Mouse (Mus musculus) spleen, adult 12 weeks (tissue): ENCODE measurements around the gene Pmvk.
A peak's percentile ranks its signal among the peaks of the same experiment; 100 is the strongest.

Source experiments
- DNase-seq: peaks from one replicate; pipeline ENCODE4 v3.0.0; 2022; ENCODE audit warnings: low spot score

Pmvk gene

DNA sequence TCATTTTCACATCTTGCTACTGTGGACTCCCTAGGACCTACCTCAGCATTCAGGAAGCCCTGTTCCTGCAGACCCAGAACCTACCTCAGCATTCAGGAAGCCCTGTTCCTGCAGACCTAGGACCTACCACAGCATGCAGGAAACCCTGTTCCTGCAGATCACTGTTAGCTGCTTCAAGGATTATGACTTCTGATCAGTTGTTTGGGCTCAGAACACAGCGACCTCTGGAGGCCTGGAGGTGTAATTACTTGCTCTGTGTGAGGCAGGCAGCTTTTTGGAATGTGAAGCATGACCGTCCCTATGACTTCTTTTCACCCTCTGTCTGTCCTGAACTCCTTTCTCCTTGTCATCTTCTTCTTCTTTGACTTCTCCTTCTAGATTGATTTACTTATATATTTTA lies 27.1 kb downstream of the Pmvk start:
- no peak for DNase-seq

DNA sequence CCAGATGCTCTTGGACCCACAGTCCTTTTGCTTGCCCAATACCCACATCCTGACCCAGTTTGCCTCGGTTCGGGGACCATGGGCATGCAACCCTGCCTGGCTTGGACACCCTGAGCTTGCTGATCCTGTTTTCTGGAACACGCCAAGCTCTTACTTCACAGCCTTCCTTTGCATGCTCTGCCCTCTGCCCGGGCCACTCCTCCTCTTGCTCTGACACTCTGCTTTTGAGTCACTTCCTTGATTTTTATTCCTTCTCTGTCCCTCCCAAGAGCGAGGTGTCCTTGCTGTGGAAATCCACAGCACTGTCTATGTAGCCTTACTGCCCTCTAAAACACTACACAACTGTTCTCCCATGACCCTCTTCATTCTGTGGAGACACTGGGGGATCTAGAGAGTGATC lies 27.9 kb downstream of the Pmvk start:
- DNase-seq: no peak

GRCm38 (mm10) chr3:89484766-89485524 lies 30.6 kb downstream of the Pmvk start:
- peak; percentile 56 for DNase-seq

GRCm38 (mm10) chr3:89486111-89486510 lies 31.8 kb downstream of the Pmvk start:
- DNase-seq: no peak

DNA sequence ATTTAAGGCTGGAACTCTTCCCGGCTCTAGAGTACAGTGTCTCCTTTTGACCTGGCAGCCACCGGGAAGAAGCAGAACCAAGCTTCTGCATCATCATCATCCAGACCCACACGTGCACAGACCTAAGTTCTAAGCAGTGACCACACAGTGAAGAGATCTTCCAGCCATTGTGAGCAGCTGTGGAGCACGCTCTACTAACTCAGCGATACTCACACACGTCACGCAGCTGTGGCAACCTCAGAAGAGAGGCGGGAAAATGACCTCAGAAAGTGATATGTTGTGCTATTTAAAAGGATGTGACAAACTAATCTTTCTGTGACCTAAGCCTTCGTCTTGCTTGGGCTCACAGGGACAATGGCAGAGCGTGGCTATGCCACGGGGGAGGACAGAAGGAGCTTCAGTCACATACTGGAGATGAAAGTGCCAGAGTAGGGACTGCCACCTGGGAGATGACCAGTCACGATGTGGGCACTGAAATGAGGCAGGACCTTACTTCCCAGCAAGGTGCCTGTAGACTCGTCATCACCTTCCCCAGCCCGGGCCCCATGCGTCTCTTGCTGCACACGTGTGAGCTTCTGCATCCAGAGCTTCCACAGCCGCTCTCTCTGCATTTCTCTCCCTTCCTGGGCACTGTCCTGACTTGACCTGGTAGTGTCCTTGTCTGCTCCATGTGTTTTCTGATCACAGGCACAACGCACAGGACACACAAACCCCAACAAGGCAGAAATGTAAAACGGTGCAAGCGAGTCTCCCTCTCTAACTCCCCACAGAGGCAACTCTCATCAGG lies 32.8 kb downstream of the Pmvk start:
- no peak for DNase-seq

DNA sequence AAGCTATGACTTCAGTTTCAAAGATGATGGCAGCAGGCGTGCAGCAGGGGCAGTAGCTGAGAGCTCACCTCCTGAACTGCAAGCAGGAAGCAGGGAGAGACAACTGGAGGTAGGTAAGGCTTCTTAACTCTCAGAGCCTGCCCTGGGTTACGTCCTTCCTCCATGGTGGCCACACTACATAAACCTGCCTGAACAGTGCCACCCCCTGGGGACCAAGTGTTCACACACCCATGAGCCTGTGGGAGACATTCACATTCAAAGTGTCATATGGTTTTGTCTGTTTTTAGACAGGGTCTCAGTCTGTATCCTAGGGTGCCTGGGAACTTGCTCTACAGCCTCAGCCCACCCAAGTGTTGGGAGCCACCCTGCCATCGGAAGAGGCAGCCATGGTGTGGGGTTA lies 36.4 kb downstream of the Pmvk start:
- DNase-seq: no peak

DNA sequence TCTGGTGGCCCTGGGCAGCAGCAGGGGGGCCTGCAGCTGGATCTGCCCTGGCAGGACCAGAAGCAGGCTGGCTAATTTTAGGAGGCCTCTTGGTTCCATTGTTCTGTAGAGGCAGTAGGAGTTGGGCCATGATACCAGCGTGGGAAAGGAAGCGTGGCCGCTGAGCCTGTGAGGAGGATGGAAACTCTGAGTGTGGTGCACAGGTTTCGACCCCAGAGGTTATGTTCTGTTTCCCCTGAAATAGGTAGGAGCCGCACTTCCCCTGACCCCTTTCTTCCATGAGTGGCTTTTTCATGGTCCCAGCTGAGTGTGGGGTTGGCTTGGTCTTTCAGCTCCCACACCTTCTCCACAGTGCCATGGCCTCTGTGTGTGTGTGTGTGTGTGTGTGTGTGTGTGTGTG lies 37.2 kb downstream of the Pmvk start:
- DNase-seq: no peak

- no peak for DNase-seq
Observed at GRCm38 (mm10) chr3:89492701-89493151, 38.4 kb downstream of the Pmvk start.

- DNase-seq: no peak
Observed at GRCm38 (mm10) chr3:89494630-89495029, 40.3 kb downstream of the Pmvk start.

DNA sequence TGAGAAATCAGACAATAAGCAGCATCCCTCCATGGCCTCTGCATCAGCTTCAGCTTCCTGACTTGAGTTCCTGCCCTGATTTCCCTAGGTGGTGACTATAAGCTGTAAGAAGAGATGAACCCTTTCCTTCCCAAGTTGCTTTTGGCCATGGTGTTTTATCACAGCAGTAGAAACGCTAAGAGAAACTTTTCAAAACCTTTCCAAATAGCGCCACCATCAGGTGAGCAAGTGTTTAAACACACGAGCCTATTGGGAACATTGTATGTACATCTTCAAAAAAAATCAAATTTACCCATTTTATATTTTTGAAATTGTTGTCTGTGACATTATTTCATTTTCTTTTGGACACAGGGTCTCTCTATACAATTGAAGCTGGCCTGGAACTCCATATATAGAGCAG lies 42.0 kb downstream of the Pmvk start:
- DNase-seq: no peak

DNA sequence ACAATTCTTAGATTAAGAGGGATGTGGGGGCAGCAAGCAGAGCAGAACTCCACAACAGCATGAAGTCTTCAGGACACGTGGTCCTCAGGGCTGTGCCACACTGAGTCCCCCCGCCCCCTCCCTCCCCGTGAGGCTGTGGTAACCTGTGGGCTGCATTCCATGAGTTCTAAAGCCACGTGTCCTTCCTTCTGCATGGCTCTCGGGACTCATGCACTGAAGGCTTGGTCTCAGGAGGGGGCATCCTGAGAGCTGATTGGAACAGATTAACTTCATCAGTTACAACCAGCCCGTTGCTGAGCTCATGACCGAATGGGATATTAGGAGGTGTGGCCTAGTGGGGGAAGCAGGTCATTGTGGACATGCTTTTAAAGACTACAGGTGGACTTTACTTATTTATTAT lies 45.4 kb downstream of the Pmvk start:
- DNase-seq: no peak

GRCm38 (mm10) chr3:89501486-89501885 lies 47.1 kb downstream of the Pmvk start:
- no peak for DNase-seq

DNA sequence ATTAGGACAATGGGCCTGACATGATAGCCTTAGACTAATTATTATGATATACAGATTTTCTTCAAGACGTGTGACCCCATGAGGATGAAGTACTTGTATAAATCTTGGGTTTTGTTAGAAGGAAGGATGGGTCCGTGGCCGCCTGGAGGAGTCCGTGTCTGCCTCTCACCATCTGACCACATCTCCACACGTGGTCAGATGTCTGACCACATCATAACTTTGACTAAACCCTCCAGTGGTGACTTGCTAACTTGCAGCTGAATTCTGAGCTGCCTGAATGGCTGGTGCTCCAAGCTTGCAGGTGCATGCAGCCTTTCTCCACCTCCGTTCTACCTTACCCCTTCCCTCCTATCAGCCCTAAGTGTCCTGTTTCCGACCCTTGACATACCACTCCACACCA lies 48.2 kb downstream of the Pmvk start:
- no peak for DNase-seq

DNA sequence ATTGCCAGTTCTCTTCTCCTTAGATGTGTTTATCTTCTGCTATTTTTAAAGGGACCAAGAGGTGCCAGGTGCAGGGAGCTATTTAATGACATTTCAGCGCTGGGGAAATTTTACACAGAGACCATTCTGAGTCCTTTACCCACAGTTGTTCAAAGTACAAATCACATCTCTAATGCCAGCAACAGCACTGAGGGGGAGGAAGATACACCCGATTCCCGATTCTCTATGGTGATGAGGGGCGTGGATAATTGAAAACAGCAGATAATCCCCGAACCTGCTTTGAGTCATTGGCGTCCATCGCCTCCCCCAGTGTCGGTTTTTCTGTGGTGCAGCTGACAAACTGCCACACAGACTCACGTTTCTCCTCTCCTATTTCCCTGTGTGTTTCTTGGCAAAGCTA lies 53.7 kb downstream of the Pmvk start:
- DNase-seq: no peak

- no peak for DNase-seq
Observed at GRCm38 (mm10) chr3:89510979-89511378, 56.6 kb downstream of the Pmvk start.

- DNase-seq: no peak
Observed at GRCm38 (mm10) chr3:89511400-89511799, 57.1 kb downstream of the Pmvk start.

DNA sequence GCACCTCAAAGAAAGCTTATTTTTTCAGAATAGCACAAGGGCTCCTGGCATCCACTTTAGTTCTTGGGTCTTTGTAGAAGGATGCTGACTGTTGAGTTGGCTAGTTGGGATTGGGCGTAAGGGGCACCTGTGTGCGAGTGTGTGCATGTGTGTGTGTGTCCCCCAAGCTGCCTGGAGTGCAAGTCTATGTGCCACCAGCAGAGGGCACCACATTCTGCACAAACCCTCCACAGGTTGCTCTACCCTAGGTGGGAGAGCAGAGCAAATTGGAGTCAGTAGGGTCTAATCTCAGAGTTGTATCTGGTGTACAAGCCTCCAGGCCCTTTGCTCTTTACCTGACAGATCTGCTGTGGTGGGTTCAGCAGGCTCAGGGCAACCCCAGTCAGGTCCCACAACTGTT lies 57.9 kb downstream of the Pmvk start:
- DNase-seq: no peak

DNA sequence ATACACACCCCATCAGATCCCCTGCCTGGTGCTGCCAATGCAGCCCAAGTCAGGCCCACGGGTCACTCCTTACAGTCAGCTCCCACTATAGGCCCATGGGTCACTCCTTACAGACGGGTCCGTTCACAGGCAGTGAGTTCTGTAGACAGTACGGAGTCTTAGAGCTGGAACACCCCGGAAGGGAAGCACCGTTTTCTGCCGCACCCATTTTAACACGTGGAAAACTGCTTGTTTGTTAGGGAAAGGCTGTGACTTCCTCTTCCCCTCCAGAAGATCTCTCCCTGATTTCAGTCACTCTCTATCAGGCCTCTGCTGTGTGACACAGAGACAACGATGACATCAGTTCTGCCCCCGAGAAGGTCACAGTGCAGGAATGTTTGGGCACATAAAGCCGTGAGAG lies 61.1 kb downstream of the Pmvk start:
- no peak for DNase-seq

DNA sequence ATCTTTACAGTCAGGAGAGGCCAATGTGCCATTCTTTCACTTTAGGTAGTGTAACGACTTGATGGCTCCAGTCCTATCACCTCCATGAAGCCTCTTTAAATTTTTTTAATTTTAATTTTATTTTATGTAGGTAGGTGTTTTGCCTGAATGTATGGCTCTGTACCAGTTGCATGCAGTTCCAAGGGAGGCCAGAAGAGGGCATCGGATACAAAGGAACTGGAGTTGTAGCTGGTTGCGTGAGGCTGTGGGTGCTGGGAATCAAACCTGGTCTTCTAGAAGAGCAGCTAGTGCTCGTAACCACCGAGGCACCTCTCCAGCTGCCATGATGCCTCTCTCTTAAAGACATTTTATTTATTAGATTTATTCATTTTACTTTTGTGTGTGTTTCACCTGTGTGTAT lies 62.0 kb downstream of the Pmvk start:
- no peak for DNase-seq
